Mouse (Mus musculus) neural tube, embryonic 14.5 days (tissue): ENCODE measurements at regions not wholly inside any gene's neighbourhood (a gene's known extent, or its start where the extent isn't known, plus 50 kb on each side); places are given as distances from the start of the nearest gene placed in this dataset.

Source experiments
- ATAC-seq: fragments of 200-750 bp; cut with Nextera tagmentation; 2 replicates; pipeline ENCODE4 v1.8.0; 2017; ENCODE audit warnings: low read depth, mild to moderate bottlenecking, moderate TSS enrichment, moderate library complexity
- H3K27ac ChIP-seq: fragments of 300-500 bp; sonication (generic); 2 replicates; pipeline ENCODE4 v1.5.1; 2014; ENCODE audit warnings: low read depth, mild to moderate bottlenecking, control low read depth, low read length, moderate library complexity, mixed read lengths
- H3K27me3 ChIP-seq: fragments of 300-500 bp; sonication (generic); 2 replicates; pipeline ENCODE4 v1.6.1; 2014; ENCODE audit warnings: low read length; ENCODE audit not compliant: control insufficient read depth, insufficient read depth
- H3K36me3 ChIP-seq: fragments of 300-500 bp; sonication (generic); 2 replicates; pipeline ENCODE4 v1.6.1; 2014; ENCODE audit warnings: low read length, mixed read lengths; ENCODE audit not compliant: control insufficient read depth, insufficient read depth
- H3K4me1 ChIP-seq: fragments of 300-500 bp; sonication (generic); 2 replicates; pipeline ENCODE4 v1.6.1; 2014; ENCODE audit warnings: low read length; ENCODE audit not compliant: control insufficient read depth, insufficient read depth
- H3K4me2 ChIP-seq: fragments of 300-500 bp; sonication (generic); 2 replicates; pipeline ENCODE4 v1.6.1; 2014; ENCODE audit warnings: mild to moderate bottlenecking, low read depth, low read length, control low read depth
- H3K4me3 ChIP-seq: fragments of 300-500 bp; sonication (generic); 2 replicates; pipeline ENCODE4 v1.5.1; 2014; ENCODE audit warnings: low read depth, low read length, control low read depth, mixed read lengths
- H3K9ac ChIP-seq: fragments of 300-500 bp; sonication (generic); replicated peaks from 2 replicates; pipeline ENCODE4 v1.6.1; 2014; ENCODE audit warnings: low read depth, mild to moderate bottlenecking, control low read depth, low read length, mixed read lengths
- H3K9me3 ChIP-seq: fragments of 300-500 bp; sonication (generic); 2 replicates; pipeline ENCODE4 v1.6.1; 2016; ENCODE audit warnings: low read length; ENCODE audit not compliant: control insufficient read depth
- WGBS: fragments of 180-500 bp; shearing (Covaris S2); extraction: QIAGEN DNeasy Blood & Tissue Kit; methylation state at CpG from one replicate; pipeline ENCODE4 v1.1.7; 2014; 5-methylcytosine and 5-hydroxymethylcytosine counted together

DNA sequence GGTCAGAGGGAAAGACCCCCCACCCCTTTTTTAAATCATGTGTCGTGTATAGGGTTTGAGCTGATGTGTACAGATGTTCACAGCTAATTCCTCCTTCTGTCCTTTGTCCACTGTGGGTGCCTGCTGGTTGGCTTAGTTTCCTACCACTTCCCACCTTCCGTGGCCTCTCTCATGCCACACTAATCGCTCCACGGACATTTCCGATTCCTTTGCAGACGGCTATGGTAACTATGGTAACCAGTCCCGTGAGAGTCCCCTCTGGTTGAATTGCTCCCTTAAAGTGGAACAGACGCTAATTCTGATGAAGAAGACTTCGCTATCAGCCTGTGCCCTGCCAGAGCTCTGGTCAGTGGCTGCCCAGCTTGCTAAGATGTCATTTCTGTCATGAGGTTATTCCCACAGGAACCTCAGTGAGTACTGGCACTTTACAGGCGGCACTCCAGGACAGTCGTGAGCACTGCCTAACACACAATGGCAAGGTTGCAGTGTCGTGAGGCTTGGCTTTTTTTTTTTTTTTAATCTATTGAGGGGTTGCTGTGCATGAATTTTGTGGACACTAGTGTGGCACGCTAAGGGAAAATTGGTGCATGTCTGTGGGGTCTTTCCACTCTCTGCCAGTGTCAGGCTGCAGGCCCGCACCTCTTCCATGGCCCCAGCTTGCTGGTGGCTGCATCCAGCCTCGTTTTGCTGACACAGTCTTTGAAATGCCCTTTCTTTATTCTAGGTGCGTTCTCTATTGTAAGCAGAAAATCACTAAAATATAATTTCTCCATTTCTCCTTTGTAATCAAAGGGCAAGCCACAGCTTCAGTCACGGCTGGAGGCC lies 179.2 kb upstream of the Ankrd50 start:
- ATAC-seq, result peak; percentile 93
- no peaks in the 10 kb centered on the region for H3K27me3 ChIP-seq
- H3K4me3 ChIP-seq, result no peak overlapping the region
- peak overlapping the region; percentile 25; the same call in 1 of the 2 replicates for H3K9ac ChIP-seq
- peak overlapping the region; percentile 76 for H3K27ac ChIP-seq
- no peaks in the 10 kb centered on the region for H3K36me3 ChIP-seq
- no peaks in the 10 kb centered on the region for H3K9me3 ChIP-seq
- WGBS, result 16% methylated on average over 17 of the region's 17 CpGs
- H3K4me1 ChIP-seq, result peaks cover 10% of the 10 kb centered on the region; the same call in 1 of the 2 replicates
- peak overlapping the region; percentile 41 for H3K4me2 ChIP-seq

DNA sequence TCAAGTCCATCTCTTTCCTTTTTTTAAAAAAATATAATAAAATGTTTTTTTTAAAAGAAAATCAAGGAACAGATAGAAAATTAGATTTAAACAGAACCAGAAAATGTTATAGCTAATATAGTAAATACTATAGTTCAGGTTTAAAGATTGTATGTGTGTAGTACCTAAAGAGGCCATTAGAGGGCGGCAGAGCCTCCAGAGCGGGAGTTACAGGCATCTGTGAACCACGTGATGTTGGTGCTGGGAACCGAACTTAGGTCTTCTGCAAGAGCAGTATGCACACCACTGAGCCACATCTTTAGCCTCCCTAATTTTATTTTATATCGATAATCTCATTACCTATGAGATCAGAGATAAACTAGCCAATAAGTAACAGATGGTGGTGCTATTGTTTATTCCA lies 178.4 kb upstream of the Ankrd50 start:
- WGBS, result 74% methylated on average over 5 of the region's 5 CpGs
- no peaks in the 10 kb centered on the region for H3K36me3 ChIP-seq
- peaks cover 10% of the 10 kb centered on the region; the same call in 1 of the 2 replicates for H3K4me1 ChIP-seq
- no peak overlapping the region for H3K27ac ChIP-seq
- no peak overlapping the region for H3K9ac ChIP-seq
- no peaks in the 10 kb centered on the region for H3K27me3 ChIP-seq
- H3K9me3 ChIP-seq, result no peaks in the 10 kb centered on the region
- no peak for ATAC-seq
- no peak overlapping the region for H3K4me3 ChIP-seq
- H3K4me2 ChIP-seq, result no peak overlapping the region

DNA sequence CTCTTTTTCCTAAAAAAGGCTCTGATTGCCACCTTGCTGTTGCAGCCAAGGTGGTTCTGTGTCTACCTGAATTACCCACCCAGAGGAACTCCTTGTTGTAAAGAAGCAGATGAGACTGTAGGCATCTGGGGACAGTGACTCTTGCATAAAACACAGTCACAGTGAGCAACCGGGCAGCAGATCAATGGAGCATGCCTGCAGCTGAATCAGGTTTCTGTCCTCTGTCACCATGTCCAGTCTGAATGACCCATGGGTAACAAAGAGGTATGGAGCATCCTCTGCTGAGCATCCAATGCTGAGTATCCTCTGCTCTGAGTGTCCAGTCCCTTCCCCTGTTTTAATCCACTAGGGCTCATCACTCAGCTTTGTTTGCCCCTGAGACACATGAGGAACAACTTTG lies 172.1 kb upstream of the Ankrd50 start:
- no peak for ATAC-seq
- WGBS, result 71% methylated on average over 1 of the region's 1 CpGs
- Histone ChIP-seq H3K27ac (no peak overlapping the region), H3K4me1 (no peaks in the 10 kb centered on the region), H3K27me3 (no peaks in the 10 kb centered on the region), H3K4me3 (no peak overlapping the region), H3K9ac (no peak overlapping the region), H3K9me3 (no peaks in the 10 kb centered on the region), H3K4me2 (no peak overlapping the region), H3K36me3 (no peaks in the 10 kb centered on the region)

DNA sequence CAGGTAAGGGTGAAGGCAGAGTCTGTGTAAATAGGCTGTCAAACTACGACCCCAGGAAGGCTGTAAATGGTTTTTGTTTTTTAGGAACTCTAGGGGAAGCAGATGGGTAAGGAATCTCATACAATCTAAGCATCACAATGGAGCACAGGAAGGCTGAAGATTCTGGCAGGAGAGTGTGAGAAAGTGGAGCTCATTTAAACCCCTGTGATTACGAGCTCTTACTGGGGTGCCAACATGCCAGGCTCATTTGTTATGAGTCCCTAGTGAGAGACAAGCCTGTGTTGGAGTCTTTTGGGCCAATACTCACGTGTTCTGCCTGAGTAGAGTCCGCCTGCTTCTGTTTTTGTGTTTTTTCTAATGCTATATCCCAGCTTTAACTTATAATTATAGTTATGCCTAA lies 169.3 kb upstream of the Ankrd50 start:
- Histone ChIP-seq H3K4me2 (no peak overlapping the region), H3K9ac (no peak overlapping the region), H3K36me3 (no peaks in the 10 kb centered on the region), H3K27ac (peak overlapping the region; percentile 81), H3K4me1 (no peaks in the 10 kb centered on the region), H3K4me3 (no peak overlapping the region), H3K27me3 (no peaks in the 10 kb centered on the region), H3K9me3 (no peaks in the 10 kb centered on the region)
- ATAC-seq, result no peak
- 30% methylated on average over 4 of the region's 4 CpGs for WGBS

DNA sequence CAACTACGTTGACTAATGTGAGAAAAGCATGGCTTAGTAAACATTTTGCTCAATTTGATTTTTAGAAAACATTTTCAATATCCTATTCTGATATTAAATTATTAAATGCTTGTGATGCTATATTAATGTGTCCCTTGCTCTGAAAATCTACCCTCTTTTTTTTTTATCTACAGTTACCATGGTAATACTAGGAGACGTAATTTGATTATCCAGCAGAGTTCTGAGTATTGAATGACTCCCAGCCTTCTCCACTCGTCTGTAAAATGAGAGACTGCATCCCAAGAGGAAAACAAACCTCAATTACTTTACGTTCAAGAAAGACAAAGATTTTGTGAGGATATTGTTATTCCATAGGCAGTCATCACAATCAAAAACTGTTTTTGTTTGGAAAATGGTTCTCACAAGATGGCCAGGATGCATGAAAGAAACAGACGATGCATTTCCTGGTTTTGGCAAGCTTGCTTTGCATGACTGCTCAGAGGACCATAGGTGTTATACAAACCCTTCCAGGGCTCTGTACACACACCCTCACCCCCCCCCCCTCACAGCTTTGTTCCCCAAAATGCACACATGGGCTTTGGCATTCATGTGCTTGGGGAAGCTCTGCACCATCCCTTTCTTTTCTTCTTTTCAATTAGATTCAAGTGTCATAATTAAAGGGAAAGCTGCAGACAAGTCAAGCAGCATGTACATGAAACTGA lies 168.5 kb upstream of the Ankrd50 start:
- 35% methylated on average over 5 of the region's 5 CpGs for WGBS
- no peaks in the 10 kb centered on the region for H3K9me3 ChIP-seq
- no peak overlapping the region for H3K9ac ChIP-seq
- H3K27ac ChIP-seq, result peak overlapping the region; percentile 81
- ATAC-seq, result peak; percentile 69
- no peaks in the 10 kb centered on the region for H3K36me3 ChIP-seq
- H3K4me2 ChIP-seq, result no peak overlapping the region
- H3K4me1 ChIP-seq, result no peaks in the 10 kb centered on the region
- H3K4me3 ChIP-seq, result no peak overlapping the region
- no peaks in the 10 kb centered on the region for H3K27me3 ChIP-seq

DNA sequence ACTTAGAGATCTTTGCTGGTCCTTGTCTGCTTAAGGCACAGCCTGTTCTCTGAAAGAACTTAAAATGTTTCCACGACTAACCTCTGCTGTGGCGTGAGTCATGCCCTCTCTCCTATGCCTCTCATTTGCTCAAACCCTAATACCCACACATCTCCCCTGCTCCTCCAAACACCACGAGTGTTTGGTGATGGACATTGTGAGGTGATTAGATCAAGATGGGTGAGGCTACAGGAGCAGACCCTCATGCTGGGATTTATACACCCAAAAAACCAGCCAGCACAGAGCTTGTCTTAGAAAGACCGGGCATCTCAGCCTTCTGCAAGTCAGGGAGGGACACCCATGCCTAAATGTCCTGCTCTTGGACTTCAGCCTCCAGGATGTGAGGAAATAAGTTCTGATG lies 165.5 kb upstream of the Ankrd50 start:
- Histone ChIP-seq H3K4me3 (no peak overlapping the region), H3K4me2 (no peak overlapping the region), H3K27ac (no peak overlapping the region), H3K27me3 (no peaks in the 10 kb centered on the region), H3K4me1 (no peaks in the 10 kb centered on the region), H3K9me3 (no peaks in the 10 kb centered on the region), H3K36me3 (no peaks in the 10 kb centered on the region), H3K9ac (no peak overlapping the region)
- 84% methylated on average over 4 of the region's 4 CpGs for WGBS
- no peak for ATAC-seq

DNA sequence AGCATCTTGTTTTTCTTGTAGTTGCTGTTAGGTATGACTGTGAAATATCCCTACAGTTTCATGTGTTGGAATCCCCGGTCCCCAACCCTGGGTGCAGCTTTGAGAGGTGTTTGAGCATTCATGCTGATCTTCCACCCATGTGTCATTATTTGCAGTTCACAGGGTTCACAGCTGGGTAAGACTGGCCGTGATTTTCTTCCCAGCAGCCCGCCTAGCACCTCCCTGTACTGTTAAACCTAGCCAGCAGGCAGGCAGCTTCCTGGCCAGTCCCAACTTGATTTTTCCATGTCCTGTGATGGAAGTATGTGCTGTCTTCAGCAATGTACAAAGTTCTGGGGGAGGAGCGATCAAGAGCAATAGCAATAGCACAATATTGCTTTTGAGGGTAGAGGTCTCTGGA lies 164.0 kb upstream of the Ankrd50 start:
- WGBS, result 81% methylated on average over 4 of the region's 4 CpGs
- no peaks in the 10 kb centered on the region for H3K36me3 ChIP-seq
- H3K9ac ChIP-seq, result no peak overlapping the region
- H3K9me3 ChIP-seq, result no peaks in the 10 kb centered on the region
- H3K4me1 ChIP-seq, result no peaks in the 10 kb centered on the region
- no peak overlapping the region for H3K4me2 ChIP-seq
- H3K4me3 ChIP-seq, result no peak overlapping the region
- no peak for ATAC-seq
- H3K27ac ChIP-seq, result no peak overlapping the region
- no peaks in the 10 kb centered on the region for H3K27me3 ChIP-seq

DNA sequence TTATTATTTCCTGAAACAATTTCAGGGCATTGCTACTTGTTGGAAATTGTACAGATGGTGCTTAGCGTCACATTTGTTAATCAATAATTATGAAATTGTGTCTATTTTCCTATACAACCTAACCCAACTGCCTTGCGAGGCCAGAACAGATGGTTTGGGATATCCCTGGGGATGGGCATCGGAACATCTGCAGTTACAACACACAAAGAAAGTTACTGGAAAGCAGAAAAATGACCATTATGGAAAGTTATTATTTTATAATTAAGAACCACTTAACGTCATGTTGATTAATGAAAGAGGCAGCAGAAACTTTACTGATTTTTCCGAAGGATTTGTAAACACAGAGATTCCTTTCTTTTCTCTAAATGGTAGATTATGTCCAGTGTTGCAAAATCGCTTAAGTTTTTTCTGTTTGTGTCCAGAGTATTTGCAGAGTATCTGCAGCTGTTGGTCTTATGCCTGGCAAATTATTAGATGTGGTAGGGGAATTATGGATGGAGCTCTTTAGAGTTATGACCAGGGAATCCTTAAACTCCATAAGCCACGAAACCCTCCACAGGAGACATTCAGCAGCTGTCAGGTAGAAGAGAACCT lies 163.2 kb upstream of the Ankrd50 start:
- H3K27ac ChIP-seq, result no peak overlapping the region
- no peak for ATAC-seq
- no peaks in the 10 kb centered on the region for H3K36me3 ChIP-seq
- H3K9me3 ChIP-seq, result no peaks in the 10 kb centered on the region
- no peaks in the 10 kb centered on the region for H3K27me3 ChIP-seq
- H3K4me1 ChIP-seq, result no peaks in the 10 kb centered on the region
- WGBS, result 69% methylated on average over 7 of the region's 7 CpGs
- no peak overlapping the region for H3K4me3 ChIP-seq
- H3K4me2 ChIP-seq, result no peak overlapping the region
- H3K9ac ChIP-seq, result no peak overlapping the region

DNA sequence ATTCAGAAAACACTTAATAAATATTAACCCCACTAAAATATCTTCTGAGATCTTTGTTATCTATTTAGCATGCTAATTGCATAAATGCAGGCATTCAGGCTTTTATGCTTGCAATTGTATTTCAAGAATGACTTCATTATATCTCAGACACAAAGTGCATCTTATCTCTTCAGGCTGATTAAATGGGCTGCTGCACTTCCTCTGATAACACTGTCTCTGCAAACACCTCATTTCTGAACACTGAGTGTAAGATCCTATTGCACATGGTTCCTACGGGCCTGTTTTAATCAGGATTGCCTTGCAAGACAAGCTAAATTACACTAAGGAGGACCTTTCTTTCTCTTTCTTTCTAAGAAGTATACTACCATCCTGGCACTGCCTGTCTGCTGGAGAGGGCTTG lies 157.1 kb upstream of the Ankrd50 start:
- WGBS, result 63% methylated on average over 1 of the region's 1 CpGs
- Histone ChIP-seq H3K27ac (no peak overlapping the region), H3K4me1 (no peaks in the 10 kb centered on the region), H3K9me3 (no peaks in the 10 kb centered on the region), H3K4me3 (no peak overlapping the region), H3K9ac (no peak overlapping the region), H3K4me2 (no peak overlapping the region), H3K36me3 (no peaks in the 10 kb centered on the region), H3K27me3 (no peaks in the 10 kb centered on the region)
- ATAC-seq, result no peak
